Mouse (Mus musculus) olfactory bulb, adult 2 months (tissue): ENCODE measurements around the gene 2310046K23Rik. TPM values are rescaled to one million over a fixed set of nuclear protein-coding genes. Genes with fewer than 3 reads are reported as not detected.
"Not testable (repeated sequence)": the region's sequence is repeated elsewhere in the genome, so short reads cannot be mapped to it uniquely, and the experiment has no call there.

Experiments used
- H3K27ac ChIP-seq: fragments of 200-500 bp; 2 replicates; pipeline ENCODE4 v1.5.1; 2012; ENCODE audit warnings: low read depth, low read length; ENCODE audit not compliant: insufficient read depth
- H3K4me1 ChIP-seq: fragments of 200-500 bp; 2 replicates; pipeline ENCODE4 v1.6.1; 2012; ENCODE audit warnings: low read length; ENCODE audit not compliant: control insufficient read depth, insufficient read depth
- H3K4me3 ChIP-seq: fragments of 200-500 bp; 2 replicates; pipeline ENCODE4 v1.5.1; 2012; ENCODE audit warnings: mild to moderate bottlenecking, low read depth, low read length, moderate library complexity; ENCODE audit not compliant: insufficient read depth
- CTCF ChIP-seq: fragments of 200-500 bp; IDR thresholded peaks from 2 replicates; pipeline ENCODE4 v1.5.1; 2012; ENCODE audit warnings: low read depth, mild to moderate bottlenecking, low read length, moderate library complexity; ENCODE audit not compliant: insufficient read depth
- POLR2A ChIP-seq: fragments of 200-500 bp; IDR thresholded peaks from 2 replicates; pipeline ENCODE4 v1.6.1; 2012; ENCODE audit warnings: mild to moderate bottlenecking, low read depth, low read length, moderate library complexity; ENCODE audit not compliant: insufficient read depth
- WGBS: fragments of 180-500 bp; shearing (Covaris S2); methylation state at CpG from one replicate; pipeline ENCODE4 v1.1.7; 2018; 5-methylcytosine and 5-hydroxymethylcytosine counted together
- polyA plus RNA-seq: library from polyadenylated mRNA; stranded (reverse); fragments of >200 nt; gene quantifications from 2 replicates; pipeline ENCODE4 v1.2.4, GENCODE M21; 2012; ENCODE audit warnings: low replicate concordance; ENCODE audit not compliant: missing spikeins, insufficient read depth, insufficient read length

The 2310046K23Rik gene
- polyA plus RNA-seq, 1 experiment = not detected

GRCm38 (mm10) chr3:92510786-92511185 lies 23.5 kb downstream of the 2310046K23Rik start:
- Histone ChIP-seq H3K4me3 (no peak overlapping the region), H3K27ac (no peak overlapping the region), H3K4me1 (no peaks in the 10 kb centered on the region)
- TF ChIP-seq POLR2A = no peak
- no peak for TF ChIP-seq CTCF

GRCm38 (mm10) chr3:92508185-92508584 lies 26.1 kb downstream of the 2310046K23Rik start:
- TF ChIP-seq POLR2A = no peak
- no peak for TF ChIP-seq CTCF
- no peak overlapping the region for H3K4me3 ChIP-seq
- no peak overlapping the region for H3K27ac ChIP-seq
- no peaks in the 10 kb centered on the region for H3K4me1 ChIP-seq
- WGBS = 95% methylated on average over 1 of the region's 1 CpGs

GRCm38 (mm10) chr3:92503528-92503927 lies 30.8 kb downstream of the 2310046K23Rik start:
- TF ChIP-seq POLR2A (no peak), CTCF (no peak)
- Histone ChIP-seq H3K4me1 (no peaks in the 10 kb centered on the region), H3K27ac (no peak overlapping the region), H3K4me3 (no peak overlapping the region)

- H3K27ac ChIP-seq = no peak within 1 kb of the TSS
- no peaks in the 10 kb centered on the region for H3K4me1 ChIP-seq
- WGBS = 98% methylated on average over 1 of the region's 1 CpGs
- no peak within 1 kb of the TSS for H3K4me3 ChIP-seq
- TF ChIP-seq POLR2A (no peak), CTCF (no peak)
Measured at GRCm38 (mm10) chr3:92500393-92500792, 33.9 kb downstream of the 2310046K23Rik start, which contains the start of gene Sprr4. Gene Sprr4, minus strand, starts transcription at chr3:92500493.

GRCm38 (mm10) chr3:92490262-92490661 lies 44.0 kb downstream of the 2310046K23Rik start:
- not testable (repeated sequence) for H3K27ac ChIP-seq, H3K4me3 ChIP-seq, H3K4me1 ChIP-seq

- 57% methylated on average over 1 of the region's 1 CpGs for WGBS
- TF ChIP-seq POLR2A (no peak), CTCF (no peak)
- no peaks in the 10 kb centered on the region for H3K4me1 ChIP-seq
- H3K27ac ChIP-seq = no peak overlapping the region
- H3K4me3 ChIP-seq = no peak overlapping the region
Measured at GRCm38 (mm10) chr3:92486307-92486706, 48.0 kb downstream of the 2310046K23Rik start.

GRCm38 (mm10) chr3:92485863-92486262 lies 48.4 kb downstream of the 2310046K23Rik start, which contains the start of gene Sprr1a:
Gene Sprr1a, minus strand, starts transcription at chr3:92485895.
- Histone ChIP-seq H3K4me3 (no peak within 1 kb of the TSS), H3K4me1 (no peaks in the 10 kb centered on the region), H3K27ac (no peak within 1 kb of the TSS)
- TF ChIP-seq CTCF (no peak), POLR2A (no peak)

Other genes starting within 250 kb of the 2310046K23Rik start
- gene Sprr2a3, start 249.1 kb downstream of the 2310046K23Rik start, polyA plus RNA-seq = not detected in 2 replicates
- gene Sprr2b, start 217.9 kb downstream of the 2310046K23Rik start, polyA plus RNA-seq = not detected in 2 replicates
- gene Sprr2d, start 195.4 kb downstream of the 2310046K23Rik start, polyA plus RNA-seq = not detected in 2 replicates
- not detected in 2 replicates for gene Sprr2e, start 182.4 kb downstream of the 2310046K23Rik start, polyA plus RNA-seq
- not detected in 2 replicates for gene Sprr2f, start 169.3 kb downstream of the 2310046K23Rik start, polyA plus RNA-seq
- gene Sprr2h, start 148.8 kb downstream of the 2310046K23Rik start, polyA plus RNA-seq = not detected in 2 replicates
- not detected in 2 replicates for gene Sprr2i, start 126.5 kb downstream of the 2310046K23Rik start, polyA plus RNA-seq
- gene Sprr2j-ps, start 116.4 kb downstream of the 2310046K23Rik start, polyA plus RNA-seq = not detected in 2 replicates
- gene Gm9774, start 105.1 kb downstream of the 2310046K23Rik start, polyA plus RNA-seq = not detected in 2 replicates
- not detected in 2 replicates for gene Sprr2k, start 101.9 kb downstream of the 2310046K23Rik start, polyA plus RNA-seq
- not detected in 2 replicates for gene Sprr1b, start 95.7 kb downstream of the 2310046K23Rik start, polyA plus RNA-seq
- gene Sprr3, start 75.8 kb downstream of the 2310046K23Rik start, polyA plus RNA-seq = not detected in 2 replicates
- not detected in 2 replicates for gene Sprr1a, start 48.6 kb downstream of the 2310046K23Rik start, polyA plus RNA-seq
- gene Sprr4, start 34.0 kb downstream of the 2310046K23Rik start, polyA plus RNA-seq = not detected in 2 replicates
- not detected in 2 replicates for gene Ivl, start 39.2 kb upstream of the 2310046K23Rik start, polyA plus RNA-seq
- gene Smcp, start 54.5 kb upstream of the 2310046K23Rik start, polyA plus RNA-seq = not detected in 2 replicates
- gene 2210017I01Rik, start 73.0 kb upstream of the 2310046K23Rik start, polyA plus RNA-seq = not detected in 2 replicates
- not detected in 2 replicates for gene Lce6a, start 87.1 kb upstream of the 2310046K23Rik start, polyA plus RNA-seq
- gene Lce1a1, start 113.8 kb upstream of the 2310046K23Rik start, polyA plus RNA-seq = not detected in 2 replicates
- not detected in 2 replicates for gene Lce1b, start 122.4 kb upstream of the 2310046K23Rik start, polyA plus RNA-seq
- gene Lce1a2, start 135.8 kb upstream of the 2310046K23Rik start, polyA plus RNA-seq = not detected in 2 replicates
- not detected in 2 replicates for gene Lce1c, start 144.7 kb upstream of the 2310046K23Rik start, polyA plus RNA-seq
- not detected in 2 replicates for gene Lce1d, start 152.7 kb upstream of the 2310046K23Rik start, polyA plus RNA-seq
- gene Lce1e, start 174.6 kb upstream of the 2310046K23Rik start, polyA plus RNA-seq = not detected in 2 replicates
- not detected in 2 replicates for gene Lce1f, start 185.8 kb upstream of the 2310046K23Rik start, polyA plus RNA-seq
- not detected in 2 replicates for gene Gm38119, start 204.6 kb upstream of the 2310046K23Rik start, polyA plus RNA-seq
- not detected in 2 replicates for gene Lce1g, start 217.8 kb upstream of the 2310046K23Rik start, polyA plus RNA-seq
- not detected in 2 replicates for gene Lce1h, start 230.6 kb upstream of the 2310046K23Rik start, polyA plus RNA-seq
- gene Lce1i, start 244.4 kb upstream of the 2310046K23Rik start, polyA plus RNA-seq = not detected in 2 replicates